Mouse (Mus musculus) cerebellum, adult 2 months (tissue): Measurements from ENCODE around the gene Cyb5d2.

Source experiments
- CTCF ChIP-seq: fragments of 200-500 bp; IDR thresholded peaks from 2 replicates; pipeline ENCODE4 v1.5.1; 2011; ENCODE audit warnings: low read depth, mild to moderate bottlenecking, control low read depth, low read length, moderate library complexity, borderline replicate concordance; ENCODE audit not compliant: insufficient read depth
- POLR2A ChIP-seq: fragments of 200-500 bp; IDR thresholded peaks from 2 replicates; pipeline ENCODE4 v1.6.1; 2011; ENCODE audit warnings: low read length, control low read depth, borderline replicate concordance; ENCODE audit not compliant: insufficient read depth

GRCm38 (mm10) chr11:72739048-72739447, 56.9 kb downstream of the Cyb5d2 start:
- no peak for TF ChIP-seq CTCF
- no peak for TF ChIP-seq POLR2A
